Mouse (Mus musculus): Measurements from ENCODE around the gene Crtc3.

GRCm38 (mm10) chr7:80646093-80647025 is 42.3 kb downstream of the Crtc3 start:
- no peak for TF ChIP-seq CTCF (IDR thresholded peaks at IDR 0.05; ENCODE audit: low read depth)
- TF ChIP-seq EP300 (IDR thresholded peaks at IDR 0.05; ENCODE audit: low read depth): peak; percentile 82; the same call in 1 of the 2 replicates

Measured in liver, postnatal 0 days (tissue).